In genomic region chr10:118469047-118469446, GRCm38 (mm10) we compare ENCODE assay signal across 24 mouse cellular contexts. TPM values are rescaled to one million over a fixed set of nuclear protein-coding genes. Genes with fewer than 3 reads are reported as not detected.
DNase-seq lines count a peak whose midpoint lies in the region; ATAC-seq and TF ChIP-seq lines count a peak whose summit lies in the region.
"Had no signal": no experiment of that assay in that cellular context is flagged by ENCODE, and none has a peak within 500 bp of the region (broad histone marks: within the 10 kb centered on the region; RNA-seq: fewer than 3 reads in every experiment).

No protein-coding gene starts in this region.

- H3K4me1 ChIP-seq in liver, postnatal 0 days (ENCODE audit: insufficient read depth), result no peaks in the 10 kb centered on the region
- H3K4me1 ChIP-seq: embryonic facial prominence, embryonic 10.5 days; midbrain, embryonic 15.5 days; neural tube, embryonic 12.5 days had no signal

- peak overlapping the region; percentile 52; the same call in 1 of the 2 replicates for H3K27ac ChIP-seq in liver, postnatal 0 days (ENCODE audit: low read depth)
- H3K27ac ChIP-seq: embryonic facial prominence, embryonic 10.5 days; liver, embryonic 14.5 days; midbrain, embryonic 15.5 days; neural tube, embryonic 12.5 days had no signal

- no peak for TF ChIP-seq EP300 in liver, postnatal 0 days (IDR thresholded peaks at IDR 0.05; ENCODE audit: low read depth)

- no peak overlapping the region for H3K4me2 ChIP-seq in liver, postnatal 0 days (ENCODE audit: low read depth, low read length)
- H3K4me2 ChIP-seq: midbrain, embryonic 15.5 days; neural tube, embryonic 12.5 days had no signal

- no peak overlapping the region for H3K9ac ChIP-seq in liver, postnatal 0 days (replicated peaks)
- H3K9ac ChIP-seq: forebrain, postnatal 0 days; liver, embryonic 14.5 days; midbrain, embryonic 15.5 days; neural tube, embryonic 12.5 days had no signal

- peak; percentile 43; the same call in 1 of the 2 replicates for ATAC-seq in liver, postnatal 0 days
- ATAC-seq: forebrain, postnatal 0 days; hindbrain, embryonic 16.5 days; midbrain, embryonic 15.5 days had no signal

- no peaks in the 10 kb centered on the region for H3K27me3 ChIP-seq in liver, postnatal 0 days (ENCODE audit: insufficient read depth, low read length)
- H3K27me3 ChIP-seq: midbrain, embryonic 15.5 days; neural tube, embryonic 12.5 days had no signal

- no peaks in the 10 kb centered on the region for H3K36me3 ChIP-seq in liver, postnatal 0 days (replicated peaks; ENCODE audit: insufficient read depth, low read length)
- H3K36me3 ChIP-seq: embryonic facial prominence, embryonic 10.5 days; G1E; midbrain, embryonic 15.5 days; neural tube, embryonic 12.5 days had no signal

- TF ChIP-seq CTCF in liver, postnatal 0 days (IDR thresholded peaks at IDR 0.05; ENCODE audit: low read depth), result no peak

- 72% methylated on average over 3 of the region's 3 CpGs for WGBS in liver, postnatal 0 days (ENCODE audit: insufficient replicate concordance)

- intact Hi-C loops in heart, postnatal 10 days (cut with DNase I), result no loop called here

- DNase-seq in liver, postnatal 0 days, result peak; percentile 15
- no peak for DNase-seq in liver
- DNase-seq in CD4-positive, CD25-positive, alpha-beta regulatory T cell, adult 2 months (ENCODE audit: low read depth, low spot score), result peak; percentile 66
- DNase-seq in induced T-regulatory cell, adult 2 months (ENCODE audit: low read depth), result peak; percentile 79
- peak; percentile 10 to 27 for DNase-seq in spleen, adult 18-20 months
- DNase-seq in adrenal gland, adult 8-10 months, result no peak
- no peak for DNase-seq in ovary, postnatal 14 days (ENCODE audit: low spot score)
- DNase-seq in heart, postnatal 10 days, result no peak
- DNase-seq: adrenal gland, postnatal 25 days; cerebellum, postnatal 10 days; forebrain, postnatal 0 days; kidney, adult 2 months had no signal

- H3K9me3 ChIP-seq in liver, postnatal 0 days (ENCODE audit: low read length), result 0 out of 2 replicates have a peak, but pooled peaks cover 3% of the 10 kb centered on the region
- H3K9me3 ChIP-seq: embryonic facial prominence, embryonic 10.5 days; midbrain, embryonic 15.5 days; neural tube, embryonic 12.5 days had no signal

- H3K4me3 ChIP-seq in liver, postnatal 0 days (ENCODE audit: low read depth, low read length), result no peak overlapping the region
- H3K4me3 ChIP-seq: embryonic facial prominence, embryonic 10.5 days; erythroblast, embryonic 14.5 days; midbrain, embryonic 15.5 days; neural tube, embryonic 12.5 days had no signal

RNA-seq across cellular contexts. Expression of gene Ifng, which starts 28.2 kb away (rescaled TPM):
- polyA plus RNA-seq in liver, postnatal 0 days (2015; fragmentation: Nextera tagmentation; extraction: Ambion mirVana), result 0.08 TPM in 1 of 2 replicates, not detected in the other
- under 1 TPM in 1 of 4 experiments, not detected in 3; 0.80 TPM for total RNA-seq in adrenal gland, adult 8-10 months (2022)
- not detected for total RNA-seq in heart, postnatal 10 days (2021)
- total RNA-seq: adrenal gland, postnatal 25 days; forebrain, postnatal 0 days; G1E; gastrocnemius, adult 8-10 months; heart, postnatal 25 days; layer of hippocampus, adult 18-20 months had no signal
- polyA plus RNA-seq: embryonic facial prominence, embryonic 10.5 days; erythroblast, embryonic 14.5 days; forebrain, postnatal 0 days; G1E; hindbrain, embryonic 16.5 days; kidney, adult 2 months; limb, embryonic 11.5 days; liver, embryonic 14.5 days; midbrain, embryonic 15.5 days; neural tube, embryonic 12.5 days; testis, adult 2 months had no signal

Comparison
In these comparisons a context has a peak if more than half of its experiments do, and no peak if none do; other contexts are left out.
1. DNase-seq: peak in liver, postnatal 0 days (single experiment), CD4-positive, CD25-positive, alpha-beta regulatory T cell, adult 2 months (single experiment), induced T-regulatory cell, adult 2 months (single experiment) and spleen, adult 18-20 months (2 of 2); none in liver (single experiment), adrenal gland, adult 8-10 months (single experiment), ovary, postnatal 14 days (single experiment) and heart, postnatal 10 days (0 of 2).